Mouse (Mus musculus): Measurements from ENCODE around the gene Fasl. TPM values are rescaled to one million over a fixed set of nuclear protein-coding genes. Genes with fewer than 3 reads are reported as not detected.

Fasl gene
- polyA plus RNA-seq (2014; fragmentation: Nextera tagmentation; extraction: Ambion mirVana), result not detected in 2 replicates

GRCm38 (mm10) chr1:161788339-161788738, at the start of gene Fasl:
Fasl (minus strand) TSS chr1:161788495.
- H3K36me3 ChIP-seq (ENCODE audit: insufficient read depth), result no peaks in the 10 kb centered on the region
- no peaks in the 10 kb centered on the region for H3K4me1 ChIP-seq (ENCODE audit: insufficient read depth)
- no peak within 1 kb of the TSS for H3K9ac ChIP-seq
- no peaks in the 10 kb centered on the region for H3K27me3 ChIP-seq (ENCODE audit: insufficient read depth, low read length)
- no peak within 1 kb of the TSS for H3K4me2 ChIP-seq
- no peak within 1 kb of the TSS for H3K27ac ChIP-seq (ENCODE audit: low read depth)
- no peak for ATAC-seq (ENCODE audit: insufficient read depth)
- no peak for DNase-seq
- 71% methylated on average over 9 of the region's 9 CpGs for WGBS
- no peak for TF ChIP-seq CTCF (IDR thresholded peaks at IDR 0.05; ENCODE audit: low read depth)
- H3K4me3 ChIP-seq (ENCODE audit: low read depth, low read length), result no peak within 1 kb of the TSS
- no peaks in the 10 kb centered on the region for H3K9me3 ChIP-seq (ENCODE audit: low read depth, low read length)

GRCm38 (mm10) chr1:161826677-161827076, 38.4 kb upstream of the Fasl start:
- DNase-seq (no peak), ATAC-seq (ENCODE audit: insufficient read depth) (no peak)

GRCm38 (mm10) chr1:161809428-161809827, 21.1 kb upstream of the Fasl start:
- no peak for ATAC-seq (ENCODE audit: insufficient read depth)

More at GRCm38 (mm10) chr1:161826677-161827076, 38.4 kb upstream of the Fasl start:
- Histone ChIP-seq H3K9me3 (ENCODE audit: low read depth, low read length) (no peaks in the 10 kb centered on the region), H3K27ac (ENCODE audit: low read depth) (no peak overlapping the region), H3K36me3 (ENCODE audit: insufficient read depth) (peaks cover 35% of the 10 kb centered on the region), H3K4me1 (ENCODE audit: insufficient read depth) (no peaks in the 10 kb centered on the region), H3K4me2 (no peak overlapping the region), H3K9ac (no peak overlapping the region), H3K4me3 (ENCODE audit: low read depth, low read length) (no peak overlapping the region), H3K27me3 (ENCODE audit: insufficient read depth, low read length) (no peaks in the 10 kb centered on the region)
- WGBS, result 87% methylated on average over 2 of the region's 2 CpGs
- TF ChIP-seq CTCF (IDR thresholded peaks at IDR 0.05; ENCODE audit: low read depth), result no peak

GRCm38 (mm10) chr1:161808980-161809379, 20.7 kb upstream of the Fasl start:
- no peak overlapping the region for H3K4me3 ChIP-seq (ENCODE audit: low read depth, low read length)
- no peak overlapping the region for H3K27ac ChIP-seq (ENCODE audit: low read depth)
- WGBS, result 43% methylated on average over 6 of the region's 6 CpGs
- no peaks in the 10 kb centered on the region for H3K36me3 ChIP-seq (ENCODE audit: insufficient read depth)
- no peaks in the 10 kb centered on the region for H3K9me3 ChIP-seq (ENCODE audit: low read depth, low read length)
- TF ChIP-seq CTCF (IDR thresholded peaks at IDR 0.05; ENCODE audit: low read depth), result no peak
- H3K4me2 ChIP-seq, result no peak overlapping the region
- no peak overlapping the region for H3K9ac ChIP-seq
- no peaks in the 10 kb centered on the region for H3K4me1 ChIP-seq (ENCODE audit: insufficient read depth)
- ATAC-seq (ENCODE audit: insufficient read depth), result no peak
- no peak for DNase-seq
- no peaks in the 10 kb centered on the region for H3K27me3 ChIP-seq (ENCODE audit: insufficient read depth, low read length)

More at GRCm38 (mm10) chr1:161809428-161809827, 21.1 kb upstream of the Fasl start:
- 83% methylated on average over 5 of the region's 5 CpGs for WGBS
- H3K9me3 ChIP-seq (ENCODE audit: low read depth, low read length), result no peaks in the 10 kb centered on the region
- H3K9ac ChIP-seq, result no peak overlapping the region
- H3K4me3 ChIP-seq (ENCODE audit: low read depth, low read length), result no peak overlapping the region
- no peak for DNase-seq
- no peaks in the 10 kb centered on the region for H3K36me3 ChIP-seq (ENCODE audit: insufficient read depth)
- H3K4me1 ChIP-seq (ENCODE audit: insufficient read depth), result no peaks in the 10 kb centered on the region
- no peaks in the 10 kb centered on the region for H3K27me3 ChIP-seq (ENCODE audit: insufficient read depth, low read length)
- H3K27ac ChIP-seq (ENCODE audit: low read depth), result no peak overlapping the region
- no peak overlapping the region for H3K4me2 ChIP-seq
- TF ChIP-seq CTCF (IDR thresholded peaks at IDR 0.05; ENCODE audit: low read depth), result no peak

GRCm38 (mm10) chr1:161804541-161804971, 16.3 kb upstream of the Fasl start:
- Histone ChIP-seq H3K27me3 (ENCODE audit: insufficient read depth, low read length) (no peaks in the 10 kb centered on the region), H3K36me3 (ENCODE audit: insufficient read depth) (no peaks in the 10 kb centered on the region), H3K27ac (ENCODE audit: low read depth) (no peak overlapping the region), H3K4me3 (ENCODE audit: low read depth, low read length) (no peak overlapping the region), H3K9me3 (ENCODE audit: low read depth, low read length) (no peaks in the 10 kb centered on the region), H3K4me1 (ENCODE audit: insufficient read depth) (no peaks in the 10 kb centered on the region), H3K4me2 (no peak overlapping the region), H3K9ac (no peak overlapping the region)
- DNase-seq, result no peak
- WGBS, result 77% methylated on average over 8 of the region's 8 CpGs
- no peak for TF ChIP-seq CTCF (IDR thresholded peaks at IDR 0.05; ENCODE audit: low read depth)
- no peak for ATAC-seq (ENCODE audit: insufficient read depth)

- Histone ChIP-seq H3K36me3 (ENCODE audit: insufficient read depth) (no peaks in the 10 kb centered on the region), H3K27ac (ENCODE audit: low read depth) (no peak overlapping the region), H3K4me1 (ENCODE audit: insufficient read depth) (no peaks in the 10 kb centered on the region), H3K27me3 (ENCODE audit: insufficient read depth, low read length) (no peaks in the 10 kb centered on the region), H3K9me3 (ENCODE audit: low read depth, low read length) (no peaks in the 10 kb centered on the region), H3K4me2 (no peak overlapping the region), H3K9ac (no peak overlapping the region), H3K4me3 (ENCODE audit: low read depth, low read length) (no peak overlapping the region)
- 75% methylated on average over 2 of the region's 2 CpGs for WGBS
- no peak for TF ChIP-seq CTCF (IDR thresholded peaks at IDR 0.05; ENCODE audit: low read depth)
- no peak for ATAC-seq (ENCODE audit: insufficient read depth)
- no peak for DNase-seq
Observed at GRCm38 (mm10) chr1:161801321-161801720, 13.0 kb upstream of the Fasl start.

- no peak for TF ChIP-seq CTCF (IDR thresholded peaks at IDR 0.05; ENCODE audit: low read depth)
- Histone ChIP-seq H3K36me3 (ENCODE audit: insufficient read depth) (no peaks in the 10 kb centered on the region), H3K4me2 (no peak overlapping the region), H3K27me3 (ENCODE audit: insufficient read depth, low read length) (no peaks in the 10 kb centered on the region), H3K9me3 (ENCODE audit: low read depth, low read length) (no peaks in the 10 kb centered on the region), H3K4me3 (ENCODE audit: low read depth, low read length) (no peak overlapping the region), H3K4me1 (ENCODE audit: insufficient read depth) (no peaks in the 10 kb centered on the region), H3K27ac (ENCODE audit: low read depth) (no peak overlapping the region), H3K9ac (no peak overlapping the region)
- DNase-seq (no peak), ATAC-seq (ENCODE audit: insufficient read depth) (no peak)
Observed at GRCm38 (mm10) chr1:161800256-161800655, 12.0 kb upstream of the Fasl start.

- Histone ChIP-seq H3K4me1 (ENCODE audit: insufficient read depth) (no peaks in the 10 kb centered on the region), H3K27ac (ENCODE audit: low read depth) (no peak overlapping the region), H3K27me3 (ENCODE audit: insufficient read depth, low read length) (no peaks in the 10 kb centered on the region), H3K4me2 (no peak overlapping the region), H3K9me3 (ENCODE audit: low read depth, low read length) (no peaks in the 10 kb centered on the region), H3K9ac (no peak overlapping the region), H3K36me3 (ENCODE audit: insufficient read depth) (no peaks in the 10 kb centered on the region), H3K4me3 (ENCODE audit: low read depth, low read length) (no peak overlapping the region)
- ATAC-seq (ENCODE audit: insufficient read depth) (no peak), DNase-seq (no peak)
- TF ChIP-seq CTCF (IDR thresholded peaks at IDR 0.05; ENCODE audit: low read depth), result no peak
Observed at GRCm38 (mm10) chr1:161799791-161800190, 11.5 kb upstream of the Fasl start.

All from lung, embryonic 14.5 days (tissue).